Mouse (Mus musculus): ENCODE measurements at regions not wholly inside any gene's neighbourhood (a gene's known extent, or its start where the extent isn't known, plus 50 kb on each side); places are given as distances from the start of the nearest gene placed in this dataset.

DNA sequence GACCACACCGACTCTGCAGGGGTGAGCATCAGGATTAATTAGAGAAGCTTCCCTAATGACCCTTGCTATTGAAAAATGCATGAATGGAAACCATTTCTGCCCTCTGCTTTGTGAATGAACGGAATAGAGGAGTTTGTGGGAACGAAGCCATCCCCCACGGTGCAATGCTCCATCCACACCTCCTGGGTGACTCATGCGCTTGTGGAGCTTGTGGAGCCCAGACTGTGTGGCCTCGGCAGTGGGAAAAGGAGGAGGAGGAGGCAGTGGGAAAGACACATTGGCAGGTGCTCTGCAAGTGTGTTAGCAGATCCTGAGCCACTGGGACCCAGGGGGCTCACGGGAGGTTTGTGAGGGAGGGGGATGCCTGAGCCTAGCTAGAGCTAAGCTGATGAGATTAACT is 251.9 kb downstream of the Abcc12 start:
- TF ChIP-seq USF1 (IDR thresholded peaks at IDR 0.05; ENCODE audit: low read depth) (no peak), CTCF (IDR thresholded peaks at IDR 0.05; ENCODE audit: control insufficient read depth, insufficient read depth, insufficient read length) (no peak), MAX (IDR thresholded peaks at IDR 0.05) (no peak), FOSL1 (IDR thresholded peaks at IDR 0.05; ENCODE audit: insufficient read depth, low read length, poor library complexity, severe bottlenecking) (no peak), CEBPB (IDR thresholded peaks at IDR 0.05; ENCODE audit: low read depth) (no peak), MYOD1 (IDR thresholded peaks at IDR 0.05; ENCODE audit: control insufficient read depth, insufficient read length, low read depth) (no peak)

Data from C2C12 (cell line).